Mouse (Mus musculus) left cerebral cortex, postnatal 36 days (tissue): ENCODE data around the gene Psme3. TPM values are rescaled to one million over a fixed set of nuclear protein-coding genes. Genes with fewer than 3 reads are reported as not detected.
"Not testable (repeated sequence)": the region's sequence is repeated elsewhere in the genome, so short reads cannot be mapped to it uniquely, and the experiment has no call there.

Source experiments
- DNase-seq, 2 experiments: peaks; one replicate each; pipeline ENCODE4 v3.0.0; 2021 to 2022; ENCODE audit warnings: low spot score in 2 of 2, mixed read lengths in 1 of 2
- intact Hi-C: fragments of 180-260 bp; cut with DNase I; formaldehyde crosslinking; loops from one replicate; pipeline ENCODE4 v1.15.1; 2025
- total RNA-seq, 2 experiments: library from RNA; stranded (reverse); gene quantifications; 2 replicates each; pipeline ENCODE4 v1.2.3; 2021

Psme3 gene
- total RNA-seq, 2 experiments from 2014 or later, result 114 to 133 TPM

- DNase-seq, result no peak
- intact Hi-C loops, result no loop called here
Observed at GRCm38 (mm10) chr11:101307744-101308143, 8.3 kb upstream of the Psme3 start.

GRCm38 (mm10) chr11:101311083-101311482, 4.9 kb upstream of the Psme3 start:
- no peak for DNase-seq
- intact Hi-C loops, result no loop called here

GRCm38 (mm10) chr11:101312150-101312549, 3.9 kb upstream of the Psme3 start:
- no peak for DNase-seq
- intact Hi-C loops, result no loop called here

GRCm38 (mm10) chr11:101314567-101314966, 1.4 kb upstream of the Psme3 start:
- intact Hi-C loops, result no loop called here
- no peak for DNase-seq

- intact Hi-C loops, result no loop called here
- no peak for DNase-seq
Observed at GRCm38 (mm10) chr11:101315082-101315650, 847 bp upstream of the Psme3 start.

DNA sequence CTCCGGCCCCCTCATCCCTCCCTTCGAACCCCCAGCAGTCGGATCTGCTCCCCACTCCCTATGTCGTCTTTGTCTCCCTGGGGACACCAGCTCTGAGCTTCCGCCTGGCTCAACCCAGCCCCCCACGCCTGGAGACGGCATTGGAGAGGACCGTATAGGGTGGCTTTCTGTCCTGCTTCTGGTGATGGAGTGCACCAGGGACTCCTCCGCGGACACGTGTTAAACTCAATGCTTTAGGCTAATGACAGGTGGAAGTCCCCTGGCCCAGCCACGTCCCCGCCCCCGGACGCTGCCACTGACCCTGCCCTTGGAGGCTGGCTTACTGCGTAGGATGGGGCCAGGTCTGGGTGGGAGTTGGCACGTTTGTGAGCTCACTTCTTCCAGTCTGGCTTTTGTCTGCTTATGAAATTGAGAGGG, 496 bp downstream of the Psme3 start:
- intact Hi-C loops, result no loop called here
- no peak for DNase-seq

- intact Hi-C loops, result loop anchor here (2.0 kb wide), 1 partner anchor 71 kb away; no protein-coding TSS in a partner anchor
- DNase-seq, result peak; percentile 52 to 59
Observed at GRCm38 (mm10) chr11:101323609-101324008, 7.6 kb downstream of the Psme3 start.

GRCm38 (mm10) chr11:101324763-101325162, 8.8 kb downstream of the Psme3 start, which contains the start of gene Aoc2:
Aoc2 (plus strand) TSS chr11:101325063.
- no peak for DNase-seq
- intact Hi-C loops, result no loop called here

DNA sequence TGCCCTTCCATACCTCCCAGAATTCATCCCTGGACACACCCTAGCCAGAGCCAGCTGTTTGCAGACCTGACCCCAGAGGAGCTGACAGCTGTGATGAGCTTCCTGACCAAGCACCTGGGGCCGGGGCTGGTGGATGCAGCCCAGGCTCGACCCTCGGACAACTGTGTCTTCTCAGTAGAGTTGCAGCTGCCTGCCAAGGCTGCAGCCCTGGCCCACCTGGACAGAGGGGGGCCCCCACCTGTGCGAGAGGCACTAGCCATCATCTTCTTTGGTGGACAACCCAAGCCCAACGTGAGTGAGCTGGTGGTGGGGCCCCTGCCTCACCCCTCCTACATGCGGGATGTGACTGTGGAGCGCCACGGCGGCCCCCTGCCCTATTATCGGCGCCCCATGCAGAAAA, 9.2 kb downstream of the Psme3 start:
- DNase-seq, intact Hi-C loops: not testable (repeated sequence)

- no peak for DNase-seq
- intact Hi-C loops, result no loop called here
Observed at GRCm38 (mm10) chr11:101326147-101326546, 10.1 kb downstream of the Psme3 start.

- no peak for DNase-seq
- intact Hi-C loops, result no loop called here
Observed at GRCm38 (mm10) chr11:101327311-101327710, 11.3 kb downstream of the Psme3 start.

GRCm38 (mm10) chr11:101328941-101329635, 13.1 kb downstream of the Psme3 start:
- peak; percentile 28 to 35 for DNase-seq
- intact Hi-C loops, result no loop called here

- no peak for DNase-seq
- intact Hi-C loops, result no loop called here
Observed at GRCm38 (mm10) chr11:101330371-101330924, 14.4 kb downstream of the Psme3 start, which contains the start of gene Aoc3. Aoc3 (plus strand) TSS chr11:101330605.

DNA sequence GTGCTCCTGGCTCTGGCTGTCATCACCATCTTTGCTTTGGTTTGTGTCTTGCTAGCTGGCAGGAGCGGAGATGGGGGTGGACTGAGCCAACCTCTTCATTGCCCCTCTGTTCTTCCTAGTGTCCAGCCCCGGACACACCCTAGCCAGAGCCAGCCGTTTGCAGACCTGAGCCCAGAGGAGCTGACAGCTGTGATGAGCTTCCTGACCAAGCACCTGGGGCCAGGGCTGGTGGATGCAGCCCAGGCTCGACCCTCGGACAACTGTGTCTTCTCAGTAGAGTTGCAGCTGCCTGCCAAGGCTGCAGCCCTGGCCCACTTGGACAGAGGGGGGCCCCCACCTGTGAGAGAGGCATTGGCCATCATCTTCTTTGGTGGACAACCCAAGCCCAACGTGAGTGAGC, 14.9 kb downstream of the Psme3 start:
- DNase-seq, intact Hi-C loops: not testable (repeated sequence)

DNA sequence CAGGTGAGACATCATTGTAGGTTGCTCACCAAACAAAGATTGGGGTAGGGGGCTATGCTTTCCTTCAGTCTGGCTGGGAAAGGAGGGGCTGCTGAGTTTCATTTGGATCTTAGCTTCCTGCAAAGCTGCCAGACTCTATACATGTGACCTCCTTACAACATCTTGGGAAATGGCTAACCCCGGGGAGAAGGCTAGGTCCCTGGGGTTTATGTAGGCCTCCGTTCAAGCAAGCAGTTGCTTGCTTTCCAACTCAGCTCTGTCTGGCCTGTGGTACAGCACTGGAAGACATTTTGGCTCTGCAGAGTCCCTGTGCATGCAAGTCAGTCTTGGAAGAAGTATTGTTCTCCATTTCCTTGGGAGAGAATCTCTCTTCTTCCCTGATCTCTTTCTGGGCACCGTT, 16.5 kb downstream of the Psme3 start:
- DNase-seq, result no peak
- intact Hi-C loops, result no loop called here

- DNase-seq, result no peak
- intact Hi-C loops, result no loop called here
Observed at GRCm38 (mm10) chr11:101334023-101334422, 18.0 kb downstream of the Psme3 start.

DNA sequence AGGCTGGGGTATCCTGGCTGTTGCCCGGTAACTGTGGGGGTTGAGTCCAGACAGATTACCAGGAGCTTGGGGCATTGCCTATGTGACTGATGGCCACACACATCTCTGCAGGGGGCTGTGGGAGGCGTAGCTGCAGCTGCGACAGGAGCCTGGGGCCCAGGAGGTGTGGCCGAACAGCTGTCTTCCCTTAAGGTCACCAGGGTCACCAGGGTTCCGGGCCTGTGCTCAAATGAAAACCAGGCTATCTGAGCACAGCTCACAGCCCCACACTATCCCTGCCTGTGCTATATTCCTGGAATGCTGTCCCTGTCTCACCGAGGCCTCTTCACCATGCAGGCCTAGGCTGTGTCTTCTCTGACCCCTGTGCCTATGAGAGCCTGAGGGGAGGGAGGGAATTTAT, 18.5 kb downstream of the Psme3 start:
- intact Hi-C loops, result no loop called here
- no peak for DNase-seq

DNA sequence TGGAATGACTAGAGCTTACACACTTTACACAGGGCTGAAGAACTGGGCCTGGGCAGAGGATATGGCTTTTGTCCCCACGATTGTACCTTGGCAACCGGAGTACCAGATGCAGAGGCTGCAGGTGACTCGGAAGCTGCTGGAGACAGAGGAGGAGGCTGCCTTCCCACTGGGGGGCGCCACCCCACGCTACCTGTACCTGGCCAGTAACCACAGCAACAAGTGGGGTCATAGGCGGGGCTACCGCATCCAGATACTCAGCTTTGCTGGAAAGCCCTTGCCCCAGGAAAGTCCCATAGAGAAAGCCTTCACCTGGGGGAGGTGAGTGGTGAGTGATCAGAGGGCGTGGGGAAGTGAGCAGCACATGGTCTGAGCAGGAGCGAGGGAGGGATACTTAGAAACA, 19.7 kb downstream of the Psme3 start:
- no peak for DNase-seq
- intact Hi-C loops, result no loop called here

DNA sequence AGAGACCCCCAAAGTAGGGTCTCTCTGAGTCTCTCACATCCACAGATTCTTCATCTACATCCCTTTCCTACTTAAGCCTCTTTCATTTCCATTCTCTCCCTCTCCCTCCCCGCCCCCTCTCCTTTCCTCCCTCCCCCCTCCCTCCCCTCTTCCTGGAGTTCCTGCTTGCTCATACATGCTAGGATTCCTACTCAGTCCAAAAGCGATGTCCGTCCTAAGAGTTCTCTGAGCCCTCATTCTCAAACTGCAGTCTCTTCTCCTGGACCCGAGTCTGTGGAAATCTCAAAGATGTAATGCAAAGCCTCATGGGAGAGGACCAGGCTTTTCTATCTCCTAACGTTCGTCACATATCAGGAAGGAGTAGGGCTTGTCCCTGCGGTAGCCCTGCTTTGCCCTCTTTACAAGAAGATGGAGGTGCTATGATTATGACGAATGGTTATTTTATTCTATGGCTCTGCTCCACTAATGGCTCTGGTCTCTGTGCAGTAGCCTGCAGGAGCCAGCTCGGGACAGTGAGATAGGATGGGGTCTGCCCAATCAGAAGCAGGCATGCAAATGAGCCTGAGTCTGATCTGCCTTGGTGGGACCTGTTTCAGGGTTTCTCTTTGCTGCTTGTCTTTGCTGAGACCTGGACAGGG, 22.2 kb downstream of the Psme3 start:
- no peak for DNase-seq
- intact Hi-C loops, result no loop called here

GRCm38 (mm10) chr11:101347083-101347775, 31.2 kb downstream of the Psme3 start:
- DNase-seq, result no peak
- intact Hi-C loops, result no loop called here
